Mouse (Mus musculus) stomach, postnatal 0 days (tissue): ENCODE data around the gene Ankrd13b. TPM values are rescaled to one million over a fixed set of nuclear protein-coding genes. Genes with fewer than 3 reads are reported as not detected.

Source experiments
- ATAC-seq: fragments of 200-750 bp; cut with Nextera tagmentation; 2 replicates; pipeline ENCODE4 v1.8.0; 2017; ENCODE audit not compliant: low FRiP score, low TSS enrichment
- DNase-seq: peaks from one replicate; pipeline ENCODE4 v3.0.0-alpha.2; 2016; ENCODE audit warnings: low spot score
- H3K27ac ChIP-seq: fragments of 300-500 bp; sonication (generic); replicated peaks from 2 replicates; pipeline ENCODE4 v1.5.1; 2014; ENCODE audit warnings: mild to moderate bottlenecking, control low read depth
- H3K27me3 ChIP-seq: fragments of 300-500 bp; sonication (generic); 2 replicates; pipeline ENCODE4 v1.6.1; 2014; ENCODE audit warnings: low read length; ENCODE audit not compliant: control insufficient read depth, insufficient read depth
- H3K36me3 ChIP-seq: fragments of 300-500 bp; sonication (generic); 2 replicates; pipeline ENCODE4 v1.6.1; 2014; ENCODE audit warnings: low read length, mixed read lengths; ENCODE audit not compliant: control insufficient read depth, insufficient read depth
- H3K4me1 ChIP-seq: fragments of 300-500 bp; sonication (generic); replicated peaks from 2 replicates; pipeline ENCODE4 v1.6.1; 2014; ENCODE audit warnings: antibody characterized with exemption; ENCODE audit not compliant: control insufficient read depth, insufficient read depth
- H3K4me2 ChIP-seq: fragments of 300-500 bp; sonication (generic); replicated peaks from 2 replicates; pipeline ENCODE4 v1.6.1; 2014; ENCODE audit warnings: low read depth, mild to moderate bottlenecking, control low read depth, moderate library complexity
- H3K4me3 ChIP-seq: fragments of 300-500 bp; sonication (generic); 2 replicates; pipeline ENCODE4 v1.5.1; 2014; ENCODE audit warnings: low read depth, low read length, control low read depth
- H3K9ac ChIP-seq: fragments of 300-500 bp; sonication (generic); 2 replicates; pipeline ENCODE4 v1.6.1; 2014; ENCODE audit warnings: mild to moderate bottlenecking, low read length, control low read depth, mixed read lengths
- H3K9me3 ChIP-seq: fragments of 300-500 bp; sonication (generic); 2 replicates; pipeline ENCODE4 v1.6.1; 2016; ENCODE audit warnings: low read length; ENCODE audit not compliant: control insufficient read depth
- CTCF ChIP-seq: IDR thresholded peaks from 2 replicates; pipeline ENCODE4 v1.5.1; 2016; ENCODE audit warnings: antibody characterized with exemption, low read depth, mild to moderate bottlenecking, moderate library complexity
- EP300 ChIP-seq: optimal IDR thresholded peaks from 2 replicates; pipeline ENCODE3; 2016; ENCODE audit warnings: antibody characterized with exemption
- WGBS: fragments of 180-500 bp; shearing (Covaris S2); extraction: QIAGEN DNeasy Blood & Tissue Kit; methylation state at CpG from one replicate; pipeline ENCODE4 v1.1.7; 2014; 5-methylcytosine and 5-hydroxymethylcytosine counted together
- polyA plus RNA-seq: library from polyadenylated mRNA; unstranded; fragments of >200 nt; fragmentation: Nextera tagmentation; extraction: Ambion mirVana; gene quantifications from 2 replicates; pipeline ENCODE4 v1.2.1, GENCODE M21; 2015

The Ankrd13b gene
- polyA plus RNA-seq, 1 experiment from 2014 or later = 2.4 TPM

GRCm38 (mm10) chr11:77464684-77465083 is 24.8 kb downstream of the Ankrd13b start:
- Histone ChIP-seq H3K36me3 (no peaks in the 10 kb centered on the region), H3K9me3 (no peaks in the 10 kb centered on the region), H3K27me3 (no peaks in the 10 kb centered on the region), H3K9ac (no peak overlapping the region), H3K27ac (no peak overlapping the region), H3K4me1 (peaks cover 3% of the 10 kb centered on the region; the same call in 1 of the 2 replicates), H3K4me2 (no peak overlapping the region), H3K4me3 (no peak overlapping the region)
- WGBS = 39% methylated on average over 4 of the region's 4 CpGs
- TF ChIP-seq EP300 (no peak), CTCF (no peak)
- ATAC-seq = no peak
- DNase-seq = peak; percentile 41

DNA sequence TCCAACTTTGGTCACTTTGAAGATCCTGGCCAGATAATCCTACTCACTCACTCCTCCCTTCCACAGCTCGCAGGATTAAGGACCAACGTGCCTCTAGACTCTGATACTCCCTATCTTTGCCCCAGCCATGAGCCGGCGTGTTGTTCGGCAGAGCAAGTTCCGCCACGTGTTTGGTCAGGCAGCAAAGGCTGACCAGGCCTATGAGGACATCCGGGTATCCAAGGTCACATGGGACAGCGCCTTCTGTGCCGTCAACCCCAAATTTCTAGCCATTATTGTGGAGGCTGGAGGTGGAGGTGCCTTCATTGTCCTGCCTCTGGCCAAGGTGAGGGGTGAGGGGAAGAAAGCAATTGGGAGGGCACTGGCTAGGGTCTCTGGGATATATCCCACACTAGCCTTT is 25.7 kb downstream of the Ankrd13b start:
- no peak for ATAC-seq
- Histone ChIP-seq H3K9me3 (no peaks in the 10 kb centered on the region), H3K27ac (no peak overlapping the region), H3K9ac (no peak overlapping the region), H3K4me3 (no peak overlapping the region), H3K4me1 (peaks cover 3% of the 10 kb centered on the region; the same call in 1 of the 2 replicates), H3K36me3 (no peaks in the 10 kb centered on the region), H3K4me2 (no peak overlapping the region), H3K27me3 (no peaks in the 10 kb centered on the region)
- TF ChIP-seq CTCF = no peak
- TF ChIP-seq EP300 = no peak
- 71% methylated on average over 10 of the region's 10 CpGs for WGBS
- no peak for DNase-seq

GRCm38 (mm10) chr11:77463101-77463445 is 26.4 kb downstream of the Ankrd13b start:
- Histone ChIP-seq H3K9me3 (no peaks in the 10 kb centered on the region), H3K4me1 (peaks cover 3% of the 10 kb centered on the region; the same call in 1 of the 2 replicates), H3K27me3 (no peaks in the 10 kb centered on the region), H3K9ac (no peak overlapping the region; the same call in 1 of the 2 replicates), H3K36me3 (no peaks in the 10 kb centered on the region), H3K4me2 (peak overlapping the region; percentile 98), H3K27ac (no peak overlapping the region), H3K4me3 (peak overlapping the region; percentile 51)
- ATAC-seq (no peak), DNase-seq (no peak)
- WGBS = 45% methylated on average over 8 of the region's 8 CpGs
- TF ChIP-seq CTCF (no peak), EP300 (no peak)

GRCm38 (mm10) chr11:77462283-77463100 is 27.0 kb downstream of the Ankrd13b start, which contains the start of gene Coro6:
Gene Coro6 (plus strand): TSS chr11:77462411.
- Histone ChIP-seq H3K9me3 (no peaks in the 10 kb centered on the region), H3K36me3 (no peaks in the 10 kb centered on the region), H3K27me3 (no peaks in the 10 kb centered on the region), H3K9ac (peak within 1 kb of the TSS; percentile 53), H3K4me2 (peak within 1 kb of the TSS; percentile 98), H3K27ac (no peak within 1 kb of the TSS), H3K4me1 (peaks cover 3% of the 10 kb centered on the region; the same call in 1 of the 2 replicates), H3K4me3 (peak within 1 kb of the TSS; percentile 51)
- no peak for TF ChIP-seq CTCF
- no peak for TF ChIP-seq EP300
- WGBS = 1% methylated on average over 63 of the region's 73 CpGs
- ATAC-seq (peak; percentile 74), DNase-seq (peak; percentile 85)

DNA sequence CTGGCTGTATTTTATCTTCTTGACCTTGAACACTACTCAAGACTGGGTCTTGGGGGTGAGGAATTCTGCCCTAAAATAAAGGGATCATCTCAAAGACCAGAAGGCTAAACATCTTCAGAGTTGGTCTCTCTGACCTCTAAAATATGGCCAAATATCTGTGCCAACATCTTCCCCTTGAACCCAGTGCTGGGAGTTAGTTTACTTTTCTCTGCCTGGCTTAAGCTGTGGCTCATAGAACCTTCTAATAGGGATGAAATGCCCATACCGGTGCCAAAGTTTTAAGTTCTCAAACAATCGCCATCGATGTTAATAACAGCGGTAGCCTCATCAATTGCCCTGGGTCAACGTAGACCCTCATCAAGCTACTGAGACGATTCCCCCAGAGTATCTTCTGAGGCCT is 27.6 kb downstream of the Ankrd13b start:
- no peak for DNase-seq
- no peaks in the 10 kb centered on the region for H3K9me3 ChIP-seq
- TF ChIP-seq CTCF (no peak), EP300 (no peak)
- peak overlapping the region; percentile 51 for H3K4me3 ChIP-seq
- H3K9ac ChIP-seq = peak overlapping the region; percentile 53
- no peak for ATAC-seq
- H3K4me2 ChIP-seq = peak overlapping the region; percentile 98
- H3K36me3 ChIP-seq = no peaks in the 10 kb centered on the region
- H3K27ac ChIP-seq = no peak overlapping the region
- 5% methylated on average over 6 of the region's 6 CpGs for WGBS
- no peaks in the 10 kb centered on the region for H3K27me3 ChIP-seq
- peaks cover 3% of the 10 kb centered on the region; the same call in 1 of the 2 replicates for H3K4me1 ChIP-seq

- Histone ChIP-seq H3K4me1 (peaks cover 1% of the 10 kb centered on the region; the same call in 1 of the 2 replicates), H3K27ac (no peak overlapping the region), H3K4me3 (no peak overlapping the region), H3K9ac (no peak overlapping the region), H3K9me3 (no peaks in the 10 kb centered on the region), H3K4me2 (no peak overlapping the region), H3K27me3 (no peaks in the 10 kb centered on the region), H3K36me3 (peaks cover 8% of the 10 kb centered on the region; the same call in 1 of the 2 replicates)
- ATAC-seq = no peak
- DNase-seq = no peak
- 45% methylated on average over 6 of the region's 6 CpGs for WGBS
- TF ChIP-seq EP300 = no peak
- no peak for TF ChIP-seq CTCF
Observed at GRCm38 (mm10) chr11:77456866-77457265, 32.6 kb downstream of the Ankrd13b start.
